Mouse (Mus musculus) neural tube, embryonic 11.5 days (tissue): ENCODE data around the gene Rprd1b. TPM values are rescaled to one million over a fixed set of nuclear protein-coding genes. Genes with fewer than 3 reads are reported as not detected.

Experiments
- ATAC-seq: fragments of 200-750 bp; cut with Nextera tagmentation; 2 replicates; pipeline ENCODE4 v1.8.0; 2017; ENCODE audit warnings: moderate number of reproducible peaks, mild to moderate bottlenecking, moderate TSS enrichment, moderate library complexity; ENCODE audit not compliant: insufficient read depth, low FRiP score, low TSS enrichment
- DNase-seq: peaks from one replicate; pipeline ENCODE4 v3.0.0-alpha.2; 2015; ENCODE audit warnings: low spot score
- H3K27ac ChIP-seq: fragments of 300-500 bp; sonication (generic); 2 replicates; pipeline ENCODE4 v1.5.1; 2014; ENCODE audit warnings: low read depth, mild to moderate bottlenecking, low read length
- H3K27me3 ChIP-seq: fragments of 300-500 bp; sonication (generic); 2 replicates; pipeline ENCODE4 v1.6.1; 2014; ENCODE audit warnings: mild to moderate bottlenecking, low read length, mixed read lengths; ENCODE audit not compliant: control insufficient read depth, insufficient read depth
- H3K36me3 ChIP-seq: fragments of 300-500 bp; sonication (generic); 2 replicates; pipeline ENCODE4 v1.6.1; 2014; ENCODE audit warnings: mild to moderate bottlenecking, low read length, moderate library complexity, mixed read lengths; ENCODE audit not compliant: control insufficient read depth, insufficient read depth
- H3K4me1 ChIP-seq: fragments of 300-500 bp; sonication (generic); 2 replicates; pipeline ENCODE4 v1.6.1; 2014; ENCODE audit warnings: low read length, mixed read lengths; ENCODE audit not compliant: control insufficient read depth, insufficient read depth
- H3K4me2 ChIP-seq: fragments of 300-500 bp; sonication (generic); 2 replicates; pipeline ENCODE4 v1.6.1; 2014; ENCODE audit warnings: low read depth, mild to moderate bottlenecking, moderate library complexity
- H3K4me3 ChIP-seq: fragments of 300-500 bp; sonication (generic); 2 replicates; pipeline ENCODE4 v1.5.1; 2014; ENCODE audit warnings: low read depth, low read length
- H3K9ac ChIP-seq: fragments of 300-500 bp; sonication (generic); 2 replicates; pipeline ENCODE4 v1.6.1; 2014; ENCODE audit warnings: mild to moderate bottlenecking, low read length
- H3K9me3 ChIP-seq: fragments of 300-500 bp; sonication (generic); 2 replicates; pipeline ENCODE4 v1.6.1; 2016; ENCODE audit warnings: low read length; ENCODE audit not compliant: control insufficient read depth
- WGBS: fragments of 180-500 bp; shearing (Covaris S2); extraction: QIAGEN DNeasy Blood & Tissue Kit; methylation state at CpG from one replicate; pipeline ENCODE4 v1.1.7; 2014; 5-methylcytosine and 5-hydroxymethylcytosine counted together
- polyA plus RNA-seq: library from polyadenylated mRNA; unstranded; fragments of >200 nt; fragmentation: Nextera tagmentation; extraction: Ambion mirVana; gene quantifications from 2 replicates; pipeline ENCODE4 v1.2.1, GENCODE M21; 2014

Rprd1b gene
- polyA plus RNA-seq, 1 experiment from 2014 or later: 56.9 TPM

DNA sequence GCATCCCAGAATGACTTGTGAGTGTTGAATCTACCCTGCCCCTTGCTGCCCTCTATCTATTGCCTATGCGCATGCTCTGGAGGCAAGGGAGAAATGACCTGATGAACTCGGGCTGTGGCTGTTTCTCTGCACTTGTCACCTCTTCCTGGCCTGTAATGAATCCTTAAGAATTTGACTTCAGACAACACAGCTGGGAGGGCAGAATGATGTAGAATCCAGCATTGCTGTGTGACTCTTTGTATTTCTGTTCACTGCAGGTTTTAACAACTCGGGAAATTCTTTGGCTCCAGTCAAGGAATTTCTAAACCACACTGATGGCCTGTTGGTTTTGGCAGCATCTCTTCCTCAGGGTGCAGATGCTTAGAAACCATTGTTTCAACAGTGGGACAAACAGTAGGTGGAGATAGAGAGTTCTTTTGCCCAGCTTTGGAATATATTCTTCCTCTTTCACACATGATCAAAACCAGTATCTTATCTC, 36.3 kb downstream of the Rprd1b start:
- Histone ChIP-seq H3K4me2 (no peak overlapping the region), H3K36me3 (peaks cover 3% of the 10 kb centered on the region), H3K27me3 (no peaks in the 10 kb centered on the region), H3K9me3 (no peaks in the 10 kb centered on the region), H3K27ac (no peak overlapping the region), H3K4me1 (no peaks in the 10 kb centered on the region), H3K4me3 (no peak overlapping the region), H3K9ac (no peak overlapping the region)
- 61% methylated on average over 3 of the region's 3 CpGs for WGBS
- DNase-seq (no peak), ATAC-seq (no peak)

DNA sequence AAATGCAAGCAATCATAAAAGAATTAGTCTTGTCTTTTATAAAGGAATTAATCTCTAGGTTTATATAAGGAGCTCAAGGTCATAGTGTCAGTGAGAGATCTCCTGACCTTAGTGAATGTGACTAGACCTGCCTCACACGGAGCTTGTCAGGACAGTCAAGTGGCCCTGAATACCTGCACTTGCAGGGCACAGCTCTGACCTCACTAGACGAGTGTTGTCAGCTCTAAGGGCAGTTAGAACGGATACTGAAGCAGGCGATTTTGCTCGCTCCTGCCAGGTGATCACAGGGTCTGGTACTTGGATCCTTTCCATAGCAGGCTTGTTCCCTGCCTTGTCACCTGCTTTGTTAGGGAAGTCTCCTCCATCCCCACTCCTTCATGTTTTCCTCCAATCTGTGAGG, 36.8 kb downstream of the Rprd1b start:
- Histone ChIP-seq H3K4me1 (no peaks in the 10 kb centered on the region), H3K27me3 (no peaks in the 10 kb centered on the region), H3K4me2 (no peak overlapping the region), H3K9ac (no peak overlapping the region), H3K4me3 (no peak overlapping the region), H3K27ac (no peak overlapping the region), H3K36me3 (peaks cover 2% of the 10 kb centered on the region; the same call in 1 of the 2 replicates), H3K9me3 (no peaks in the 10 kb centered on the region)
- DNase-seq (no peak), ATAC-seq (no peak)
- WGBS: 85% methylated on average over 5 of the region's 5 CpGs

DNA sequence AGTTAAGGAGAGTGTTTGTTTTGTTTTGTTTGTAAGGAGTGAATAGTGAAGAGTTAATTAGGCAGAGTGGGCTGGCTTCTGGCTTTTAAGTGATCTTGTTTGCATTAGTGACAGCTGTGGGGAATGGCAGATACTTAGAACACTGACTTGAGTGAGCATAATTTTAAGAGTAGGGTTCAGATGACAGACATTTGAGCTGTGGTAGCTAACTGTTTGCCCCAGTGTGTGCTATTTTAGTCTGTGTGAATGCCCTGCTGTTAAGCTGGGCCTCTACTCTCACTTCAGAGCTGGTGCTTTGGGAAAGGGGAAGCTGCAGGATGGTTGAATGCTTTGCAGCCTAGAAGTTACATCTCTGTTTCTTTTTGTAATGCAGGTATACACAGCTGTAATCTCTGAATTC, 38.2 kb downstream of the Rprd1b start:
- peaks cover 2% of the 10 kb centered on the region; the same call in 1 of the 2 replicates for H3K36me3 ChIP-seq
- no peak overlapping the region for H3K27ac ChIP-seq
- no peak overlapping the region for H3K9ac ChIP-seq
- H3K27me3 ChIP-seq: no peaks in the 10 kb centered on the region
- H3K4me2 ChIP-seq: no peak overlapping the region
- ATAC-seq (no peak), DNase-seq (no peak)
- H3K9me3 ChIP-seq: no peaks in the 10 kb centered on the region
- H3K4me3 ChIP-seq: no peak overlapping the region
- no peaks in the 10 kb centered on the region for H3K4me1 ChIP-seq

- Histone ChIP-seq H3K4me2 (no peak overlapping the region), H3K9me3 (no peaks in the 10 kb centered on the region), H3K27me3 (no peaks in the 10 kb centered on the region), H3K27ac (no peak overlapping the region), H3K36me3 (peaks cover 7% of the 10 kb centered on the region; the same call in 1 of the 2 replicates), H3K9ac (no peak overlapping the region), H3K4me3 (no peak overlapping the region), H3K4me1 (no peaks in the 10 kb centered on the region)
- DNase-seq (no peak), ATAC-seq (no peak)
- 94% methylated on average over 5 of the region's 5 CpGs for WGBS
Measured at GRCm38 (mm10) chr2:158067260-158067824, 39.0 kb downstream of the Rprd1b start.

- H3K4me2 ChIP-seq: no peak overlapping the region
- peaks cover 7% of the 10 kb centered on the region for H3K36me3 ChIP-seq
- no peak for DNase-seq
Measured at GRCm38 (mm10) chr2:158068444-158068971, 40.2 kb downstream of the Rprd1b start.

GRCm38 (mm10) chr2:158070885-158071632, 42.8 kb downstream of the Rprd1b start:
- H3K36me3 ChIP-seq: peaks cover 11% of the 10 kb centered on the region
- H3K9ac ChIP-seq: no peak overlapping the region
- DNase-seq (no peak), ATAC-seq (no peak)
- no peaks in the 10 kb centered on the region for H3K27me3 ChIP-seq
- 94% methylated on average over 3 of the region's 3 CpGs for WGBS
- H3K4me2 ChIP-seq: no peak overlapping the region
- no peak overlapping the region for H3K27ac ChIP-seq
- H3K4me1 ChIP-seq: no peaks in the 10 kb centered on the region
- H3K4me3 ChIP-seq: no peak overlapping the region
- H3K9me3 ChIP-seq: no peaks in the 10 kb centered on the region

More at GRCm38 (mm10) chr2:158068444-158068971, 40.2 kb downstream of the Rprd1b start:
- Histone ChIP-seq H3K27me3 (no peaks in the 10 kb centered on the region), H3K4me3 (no peak overlapping the region), H3K4me1 (no peaks in the 10 kb centered on the region), H3K9ac (no peak overlapping the region), H3K9me3 (no peaks in the 10 kb centered on the region), H3K27ac (no peak overlapping the region)
- ATAC-seq: no peak

DNA sequence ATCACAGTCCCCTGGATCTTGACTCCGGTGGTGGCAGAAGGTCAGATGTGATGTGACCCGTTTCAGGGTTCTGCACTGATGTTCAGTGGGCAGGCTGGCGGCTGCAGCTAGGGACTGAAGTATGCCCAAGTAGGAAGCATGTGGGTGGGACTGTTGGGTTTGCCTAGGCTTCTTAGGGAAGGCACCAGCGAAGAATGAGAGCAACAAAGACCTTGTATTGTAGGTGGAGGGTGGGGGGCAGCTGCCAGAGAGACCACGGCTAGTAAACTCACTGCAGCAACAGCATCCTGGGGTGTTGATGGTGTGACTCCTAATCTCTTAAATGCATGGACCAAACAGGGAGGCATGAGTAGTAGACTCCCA, 43.3 kb downstream of the Rprd1b start:
- 85% methylated on average over 5 of the region's 5 CpGs for WGBS
- no peak for ATAC-seq
- H3K36me3 ChIP-seq: peaks cover 14% of the 10 kb centered on the region

DNA sequence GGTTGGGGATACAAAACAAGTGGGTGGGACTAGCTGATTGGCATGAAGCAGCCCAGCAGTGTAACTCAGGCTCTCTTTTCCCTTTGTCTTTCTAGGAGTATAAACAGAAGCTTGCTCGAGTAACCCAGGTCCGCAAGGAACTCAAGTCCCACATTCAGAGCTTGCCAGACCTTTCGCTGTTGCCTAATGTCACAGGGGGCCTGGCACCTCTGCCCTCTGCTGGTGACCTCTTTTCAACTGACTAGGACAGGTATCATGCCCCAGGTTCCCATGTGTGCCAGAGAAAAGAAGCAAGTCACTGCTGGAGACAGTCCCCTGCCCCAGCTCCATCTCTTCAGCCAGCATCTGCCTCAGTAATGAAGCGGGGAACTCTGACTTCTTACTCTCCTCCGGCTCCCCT, 46.5 kb downstream of the Rprd1b start:
- 87% methylated on average over 5 of the region's 5 CpGs for WGBS
- Histone ChIP-seq H3K9ac (no peak overlapping the region), H3K4me1 (no peaks in the 10 kb centered on the region), H3K27ac (no peak overlapping the region), H3K4me3 (no peak overlapping the region), H3K36me3 (peaks cover 16% of the 10 kb centered on the region), H3K9me3 (no peaks in the 10 kb centered on the region), H3K27me3 (no peaks in the 10 kb centered on the region), H3K4me2 (no peak overlapping the region)
- ATAC-seq (no peak), DNase-seq (no peak)

More for the DNA sequence above, 43.3 kb downstream of the Rprd1b start:
- H3K9ac ChIP-seq: no peak overlapping the region
- H3K27me3 ChIP-seq: no peaks in the 10 kb centered on the region
- H3K4me3 ChIP-seq: no peak overlapping the region
- no peak overlapping the region for H3K27ac ChIP-seq
- no peak for DNase-seq
- no peak overlapping the region for H3K4me2 ChIP-seq
- no peaks in the 10 kb centered on the region for H3K9me3 ChIP-seq
- H3K4me1 ChIP-seq: no peaks in the 10 kb centered on the region

DNA sequence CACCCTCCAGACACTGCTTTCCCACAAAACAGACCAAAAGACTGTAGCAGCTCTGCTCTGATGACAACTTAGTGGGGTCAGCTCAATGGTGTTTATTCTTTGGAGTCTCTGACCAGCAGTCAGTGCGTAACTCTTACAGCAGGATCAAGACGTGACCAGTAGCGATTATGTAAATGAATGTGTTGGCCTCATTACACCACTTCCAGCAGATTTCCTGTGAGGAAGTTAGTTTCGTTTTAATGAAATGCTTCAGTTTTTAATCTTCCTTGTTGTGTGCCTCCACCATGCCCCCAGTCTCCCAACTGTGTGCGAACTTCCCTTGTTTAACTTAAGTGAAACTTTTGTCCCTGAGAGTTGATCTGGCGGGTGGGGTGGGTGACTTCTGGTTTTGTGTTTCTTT, 48.4 kb downstream of the Rprd1b start:
- no peak for ATAC-seq
- Histone ChIP-seq H3K9ac (no peak overlapping the region), H3K27me3 (no peaks in the 10 kb centered on the region), H3K4me1 (no peaks in the 10 kb centered on the region), H3K9me3 (no peaks in the 10 kb centered on the region), H3K36me3 (peaks cover 14% of the 10 kb centered on the region), H3K4me3 (no peak overlapping the region), H3K27ac (no peak overlapping the region), H3K4me2 (no peak overlapping the region)
- DNase-seq: no peak
- 89% methylated on average over 6 of the region's 6 CpGs for WGBS
